Mouse (Mus musculus): ENCODE measurements at regions not wholly inside any gene's neighbourhood (a gene's known extent, or its start where the extent isn't known, plus 50 kb on each side); places are given as distances from the start of the nearest gene placed in this dataset.

DNA sequence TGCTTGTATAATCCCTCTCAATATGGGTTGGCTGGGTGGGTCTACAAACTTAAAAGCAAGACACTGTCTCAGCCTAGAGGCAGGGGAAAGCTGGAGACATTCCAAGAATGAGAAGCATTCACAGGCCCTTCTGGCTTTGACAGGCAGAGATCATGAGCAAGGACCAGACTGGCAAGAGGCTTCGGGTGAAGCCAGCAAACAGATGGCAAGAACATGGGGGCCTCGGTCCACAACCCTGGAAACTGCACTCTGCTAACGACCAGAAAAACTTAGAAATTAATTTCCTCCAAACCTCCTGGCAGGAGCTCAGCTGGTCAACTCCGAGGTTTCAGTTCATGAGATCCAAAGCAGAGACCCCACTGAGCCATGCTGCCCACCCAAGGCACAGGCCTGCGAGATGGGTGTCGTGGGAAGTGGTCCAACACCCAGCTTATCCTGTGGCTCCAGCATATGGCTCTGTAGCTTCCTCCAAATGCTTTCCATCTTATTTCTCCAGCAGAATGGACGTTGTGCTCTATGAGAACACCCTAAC lies 99.1 kb downstream of the Ets2 start:
- no peak for ATAC-seq
- TF ChIP-seq CTCF (IDR thresholded peaks at IDR 0.05; ENCODE audit: low read depth) = no peak
- DNase-seq = no peak
- Histone ChIP-seq H3K4me3 (ENCODE audit: low read depth, low read length) (no peak overlapping the region), H3K9me3 (ENCODE audit: low read length) (no peaks in the 10 kb centered on the region), H3K27me3 (ENCODE audit: insufficient read depth, low read length) (no peaks in the 10 kb centered on the region), H3K4me2 (ENCODE audit: low read depth) (no peak overlapping the region), H3K9ac (no peak overlapping the region), H3K36me3 (ENCODE audit: insufficient read depth) (no peaks in the 10 kb centered on the region), H3K27ac (ENCODE audit: low read depth, low read length) (no peak overlapping the region), H3K4me1 (ENCODE audit: insufficient read depth) (no peaks in the 10 kb centered on the region)
- 48% methylated on average over 7 of the region's 7 CpGs for WGBS

DNA sequence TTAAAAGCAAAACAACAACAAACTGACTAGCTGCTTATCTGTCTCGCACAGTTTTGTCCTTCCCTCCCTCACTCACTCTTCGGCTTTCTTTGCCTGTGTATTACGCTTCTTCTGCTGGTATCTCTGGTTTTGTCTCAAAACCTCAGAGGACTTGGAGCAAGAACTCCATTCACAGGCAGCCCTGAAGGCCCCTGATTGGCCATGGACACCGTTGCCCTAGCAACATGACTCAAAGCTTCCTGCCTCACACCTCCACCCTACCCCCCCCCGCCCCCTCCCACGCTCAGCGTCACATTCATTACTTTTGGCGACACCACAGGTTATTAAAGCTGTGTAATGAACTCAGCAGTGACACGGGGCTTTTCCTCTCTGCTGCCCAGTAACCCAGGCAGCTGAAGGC lies 96.7 kb downstream of the Ets2 start:
- Histone ChIP-seq H3K4me2 (ENCODE audit: low read depth) (no peak overlapping the region), H3K4me1 (ENCODE audit: insufficient read depth) (no peaks in the 10 kb centered on the region), H3K27me3 (ENCODE audit: insufficient read depth, low read length) (no peaks in the 10 kb centered on the region), H3K9me3 (ENCODE audit: low read length) (no peaks in the 10 kb centered on the region), H3K9ac (no peak overlapping the region), H3K27ac (ENCODE audit: low read depth, low read length) (no peak overlapping the region), H3K4me3 (ENCODE audit: low read depth, low read length) (no peak overlapping the region), H3K36me3 (ENCODE audit: insufficient read depth) (no peaks in the 10 kb centered on the region)
- DNase-seq (peak; percentile 30), ATAC-seq (peak; percentile 81)
- WGBS = 37% methylated on average over 9 of the region's 9 CpGs
- TF ChIP-seq CTCF (IDR thresholded peaks at IDR 0.05; ENCODE audit: low read depth) = no peak

DNA sequence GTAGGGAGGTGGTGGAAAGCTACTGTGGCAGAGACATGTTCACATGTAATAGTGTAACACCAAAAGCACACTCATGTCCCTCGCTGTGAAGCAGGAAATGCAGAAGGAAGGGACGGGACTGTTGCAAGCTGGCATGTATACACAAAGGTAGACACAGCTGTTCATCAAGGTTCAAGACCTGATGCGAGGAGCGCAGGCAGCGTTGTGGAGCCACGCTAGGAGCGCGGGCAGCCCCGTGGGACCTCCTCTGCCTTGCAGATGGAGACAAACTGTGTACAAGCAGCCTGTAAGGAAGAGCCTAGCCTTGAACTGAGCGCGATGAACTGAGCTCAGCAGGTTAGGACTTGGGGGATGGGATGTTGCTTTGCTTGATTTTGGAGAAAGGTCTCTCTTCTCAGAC lies 96.2 kb downstream of the Ets2 start:
- no peak overlapping the region for H3K4me2 ChIP-seq (ENCODE audit: low read depth)
- H3K27me3 ChIP-seq (ENCODE audit: insufficient read depth, low read length) = no peaks in the 10 kb centered on the region
- H3K9me3 ChIP-seq (ENCODE audit: low read length) = no peaks in the 10 kb centered on the region
- H3K4me1 ChIP-seq (ENCODE audit: insufficient read depth) = no peaks in the 10 kb centered on the region
- no peak overlapping the region for H3K27ac ChIP-seq (ENCODE audit: low read depth, low read length)
- 85% methylated on average over 11 of the region's 11 CpGs for WGBS
- ATAC-seq = 0 out of 2 replicates have a peak, but pooled peaks have one; percentile 12
- H3K9ac ChIP-seq = no peak overlapping the region
- no peak overlapping the region for H3K4me3 ChIP-seq (ENCODE audit: low read depth, low read length)
- no peak for DNase-seq
- TF ChIP-seq CTCF (IDR thresholded peaks at IDR 0.05; ENCODE audit: low read depth) = no peak
- no peaks in the 10 kb centered on the region for H3K36me3 ChIP-seq (ENCODE audit: insufficient read depth)

DNA sequence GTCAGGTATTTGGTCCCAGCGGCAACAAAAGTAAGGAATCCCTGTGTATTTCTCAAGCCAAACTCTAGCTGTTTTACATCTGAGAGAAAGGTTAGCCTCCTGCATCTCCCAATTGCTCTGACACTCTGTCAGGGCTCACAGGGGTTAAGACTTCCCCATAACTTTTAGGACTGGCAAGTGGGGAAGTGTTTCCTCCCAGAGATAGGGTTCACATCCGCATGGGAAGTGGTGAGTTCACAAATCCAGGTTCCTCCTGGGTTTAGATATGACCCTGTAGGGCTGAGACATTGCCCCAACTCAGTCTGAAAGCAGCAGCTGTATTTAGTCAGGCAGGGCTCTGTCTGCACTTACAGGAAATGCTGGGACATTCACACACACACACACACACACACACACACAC lies 95.3 kb downstream of the Ets2 start:
- WGBS = 83% methylated on average over 2 of the region's 2 CpGs

DNA sequence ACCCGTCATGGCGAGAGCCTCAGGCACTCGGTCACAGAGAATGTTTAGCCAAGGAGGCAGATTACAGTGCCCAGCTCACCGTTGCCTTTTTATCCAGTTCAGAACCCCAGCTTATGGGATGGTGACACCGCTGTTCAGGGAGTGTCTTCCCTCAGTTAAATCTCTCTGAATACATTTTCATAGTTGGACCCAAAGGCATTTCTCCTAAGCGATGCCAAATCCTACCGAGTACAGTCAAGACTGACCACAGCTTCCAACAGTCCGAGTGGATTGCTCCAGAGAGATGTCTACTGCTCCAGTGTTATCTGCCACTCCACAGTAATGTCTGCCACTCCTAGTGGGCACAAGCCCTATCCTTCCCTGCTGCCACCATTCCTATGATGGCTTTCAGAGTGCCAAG lies 93.0 kb downstream of the Ets2 start:
- Histone ChIP-seq H3K27me3 (ENCODE audit: insufficient read depth, low read length) (no peaks in the 10 kb centered on the region), H3K36me3 (ENCODE audit: insufficient read depth) (no peaks in the 10 kb centered on the region), H3K27ac (ENCODE audit: low read depth, low read length) (no peak overlapping the region), H3K4me3 (ENCODE audit: low read depth, low read length) (no peak overlapping the region), H3K9me3 (ENCODE audit: low read length) (no peaks in the 10 kb centered on the region), H3K4me2 (ENCODE audit: low read depth) (no peak overlapping the region), H3K4me1 (ENCODE audit: insufficient read depth) (no peaks in the 10 kb centered on the region), H3K9ac (no peak overlapping the region)
- no peak for TF ChIP-seq CTCF (IDR thresholded peaks at IDR 0.05; ENCODE audit: low read depth)
- ATAC-seq (no peak), DNase-seq (no peak)
- 83% methylated on average over 8 of the region's 8 CpGs for WGBS

More for the DNA sequence above, 95.3 kb downstream of the Ets2 start:
- no peak for TF ChIP-seq CTCF (IDR thresholded peaks at IDR 0.05; ENCODE audit: low read depth)
- Histone ChIP-seq H3K9ac (no peak overlapping the region), H3K4me2 (ENCODE audit: low read depth) (no peak overlapping the region), H3K9me3 (ENCODE audit: low read length) (no peaks in the 10 kb centered on the region), H3K27ac (ENCODE audit: low read depth, low read length) (no peak overlapping the region), H3K4me1 (ENCODE audit: insufficient read depth) (no peaks in the 10 kb centered on the region), H3K36me3 (ENCODE audit: insufficient read depth) (no peaks in the 10 kb centered on the region), H3K27me3 (ENCODE audit: insufficient read depth, low read length) (no peaks in the 10 kb centered on the region), H3K4me3 (ENCODE audit: low read depth, low read length) (no peak overlapping the region)
- ATAC-seq = no peak
- no peak for DNase-seq

DNA sequence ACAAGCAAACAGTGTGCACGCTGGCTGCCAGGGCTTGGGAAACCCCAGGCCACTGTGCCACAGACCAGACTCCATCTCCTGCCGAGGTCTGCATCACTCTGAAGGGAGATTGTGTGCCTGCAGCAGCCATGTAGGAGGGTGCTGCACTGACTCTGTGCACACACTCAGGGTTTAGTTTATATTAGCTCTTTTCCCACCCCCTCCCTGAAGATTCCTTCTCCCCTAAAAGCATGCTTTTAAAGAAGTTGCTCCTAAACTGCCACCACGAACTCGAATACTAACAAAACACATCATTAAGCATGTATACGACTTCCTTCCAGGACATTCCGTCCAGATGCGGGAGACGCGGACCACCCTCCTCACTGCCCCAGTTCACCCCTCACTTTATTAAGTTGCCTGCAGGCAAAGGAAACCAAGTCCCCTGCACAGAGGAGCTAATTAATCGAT lies 92.4 kb downstream of the Ets2 start:
- 62% methylated on average over 10 of the region's 10 CpGs for WGBS
- Histone ChIP-seq H3K4me2 (ENCODE audit: low read depth) (no peak overlapping the region), H3K27ac (ENCODE audit: low read depth, low read length) (no peak overlapping the region), H3K9ac (no peak overlapping the region), H3K4me1 (ENCODE audit: insufficient read depth) (no peaks in the 10 kb centered on the region), H3K27me3 (ENCODE audit: insufficient read depth, low read length) (no peaks in the 10 kb centered on the region), H3K4me3 (ENCODE audit: low read depth, low read length) (no peak overlapping the region), H3K36me3 (ENCODE audit: insufficient read depth) (no peaks in the 10 kb centered on the region), H3K9me3 (ENCODE audit: low read length) (no peaks in the 10 kb centered on the region)
- ATAC-seq (no peak), DNase-seq (no peak)
- no peak for TF ChIP-seq CTCF (IDR thresholded peaks at IDR 0.05; ENCODE audit: low read depth)

DNA sequence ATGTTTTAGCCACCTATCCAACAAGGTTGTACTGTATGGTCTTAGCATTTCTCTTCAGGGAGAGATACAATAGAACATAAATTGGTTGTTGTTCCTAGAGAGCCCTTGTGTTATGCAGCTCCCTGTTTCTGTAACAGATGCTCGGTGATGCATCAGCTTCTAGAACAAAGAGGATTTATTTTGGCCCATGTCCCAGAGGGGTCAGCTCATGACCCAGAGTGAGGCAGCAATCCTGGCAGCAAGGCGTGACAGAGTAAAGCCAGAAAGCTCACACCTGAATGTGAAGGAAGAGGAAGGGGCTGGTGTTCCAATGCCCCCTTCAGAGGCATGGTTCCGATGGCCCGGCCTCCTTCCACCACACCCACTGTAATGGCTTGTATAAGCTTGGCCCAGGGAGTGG lies 88.8 kb downstream of the Ets2 start:
- TF ChIP-seq CTCF (IDR thresholded peaks at IDR 0.05; ENCODE audit: low read depth) = no peak
- Histone ChIP-seq H3K9ac (no peak overlapping the region), H3K4me2 (ENCODE audit: low read depth) (no peak overlapping the region), H3K27me3 (ENCODE audit: insufficient read depth, low read length) (no peaks in the 10 kb centered on the region), H3K4me3 (ENCODE audit: low read depth, low read length) (no peak overlapping the region), H3K9me3 (ENCODE audit: low read length) (no peaks in the 10 kb centered on the region), H3K4me1 (ENCODE audit: insufficient read depth) (no peaks in the 10 kb centered on the region), H3K27ac (ENCODE audit: low read depth, low read length) (no peak overlapping the region), H3K36me3 (ENCODE audit: insufficient read depth) (no peaks in the 10 kb centered on the region)
- ATAC-seq (no peak), DNase-seq (no peak)
- WGBS = 62% methylated on average over 4 of the region's 4 CpGs

DNA sequence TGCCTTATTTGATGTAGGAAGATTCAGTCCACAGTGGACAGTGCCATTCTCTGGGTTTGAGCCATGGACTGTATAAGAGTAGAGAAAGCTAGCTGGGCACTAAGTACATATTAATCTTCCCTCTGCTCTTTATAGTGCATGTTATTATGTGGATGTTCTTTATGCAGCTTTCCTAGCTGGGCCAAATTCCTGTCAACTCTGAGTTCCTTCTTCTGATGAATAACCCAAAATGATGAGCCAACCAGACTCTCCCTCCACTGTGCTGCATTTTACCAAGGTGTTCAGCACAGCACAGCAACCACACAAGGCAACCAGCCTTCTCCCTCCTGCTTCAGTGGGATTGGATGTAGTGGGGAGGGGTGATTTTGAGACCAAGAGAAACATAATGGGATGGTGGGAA lies 87.7 kb downstream of the Ets2 start:
- Histone ChIP-seq H3K4me1 (ENCODE audit: insufficient read depth) (no peaks in the 10 kb centered on the region), H3K4me2 (ENCODE audit: low read depth) (no peak overlapping the region), H3K4me3 (ENCODE audit: low read depth, low read length) (no peak overlapping the region), H3K27me3 (ENCODE audit: insufficient read depth, low read length) (no peaks in the 10 kb centered on the region), H3K27ac (ENCODE audit: low read depth, low read length) (no peak overlapping the region), H3K36me3 (ENCODE audit: insufficient read depth) (no peaks in the 10 kb centered on the region), H3K9me3 (ENCODE audit: low read length) (no peaks in the 10 kb centered on the region), H3K9ac (no peak overlapping the region)
- no peak for TF ChIP-seq CTCF (IDR thresholded peaks at IDR 0.05; ENCODE audit: low read depth)
- no peak for DNase-seq
- ATAC-seq = no peak
